Mouse (Mus musculus) limb, embryonic 11.5 days (tissue): ENCODE measurements around the gene Bcl11b. TPM values are rescaled to one million over a fixed set of nuclear protein-coding genes. Genes with fewer than 3 reads are reported as not detected.

Experiments used
- ATAC-seq: fragments of 200-750 bp; cut with Nextera tagmentation; 2 replicates; pipeline ENCODE4 v1.8.0; 2017; ENCODE audit warnings: low read depth; ENCODE audit not compliant: insufficient number of reproducible peaks, low FRiP score, low TSS enrichment
- DNase-seq: peaks from one replicate; pipeline ENCODE4 v3.0.0-alpha.2; 2015; ENCODE audit warnings: low spot score
- H3K27ac ChIP-seq: fragments of 300-500 bp; sonication (generic); replicated peaks from 2 replicates; pipeline ENCODE4 v1.5.1; 2014; ENCODE audit warnings: low read depth, mild to moderate bottlenecking, low read length
- H3K27me3 ChIP-seq: fragments of 300-500 bp; sonication (generic); 2 replicates; pipeline ENCODE4 v1.6.1; 2014; ENCODE audit warnings: mild to moderate bottlenecking, low read length, mixed read lengths; ENCODE audit not compliant: control insufficient read depth, insufficient read depth
- H3K36me3 ChIP-seq: fragments of 300-500 bp; sonication (generic); 2 replicates; pipeline ENCODE4 v1.6.1; 2014; ENCODE audit warnings: mild to moderate bottlenecking, low read length, moderate library complexity, mixed read lengths; ENCODE audit not compliant: control insufficient read depth, insufficient read depth
- H3K4me1 ChIP-seq: fragments of 300-500 bp; sonication (generic); 2 replicates; pipeline ENCODE4 v1.6.1; 2014; ENCODE audit warnings: low read length, mixed read lengths; ENCODE audit not compliant: control insufficient read depth, insufficient read depth
- H3K4me2 ChIP-seq: fragments of 300-500 bp; sonication (generic); 2 replicates; pipeline ENCODE4 v1.6.1; 2014; ENCODE audit warnings: low read depth, mild to moderate bottlenecking, moderate library complexity; ENCODE audit not compliant: severe bottlenecking
- H3K4me3 ChIP-seq: fragments of 300-500 bp; sonication (generic); 2 replicates; pipeline ENCODE4 v1.5.1; 2014; ENCODE audit warnings: low read depth, low read length
- H3K9ac ChIP-seq: fragments of 300-500 bp; sonication (generic); 2 replicates; pipeline ENCODE4 v1.6.1; 2014; ENCODE audit warnings: mild to moderate bottlenecking, low read length
- H3K9me3 ChIP-seq: fragments of 300-500 bp; sonication (generic); 2 replicates; pipeline ENCODE4 v1.6.1; 2016; ENCODE audit warnings: low read length; ENCODE audit not compliant: control insufficient read depth
- WGBS: fragments of 180-500 bp; shearing (Covaris S2); extraction: QIAGEN DNeasy Blood & Tissue Kit; methylation state at CpG from one replicate; pipeline ENCODE4 v1.1.7; 2014; 5-methylcytosine and 5-hydroxymethylcytosine counted together
- polyA plus RNA-seq: library from polyadenylated mRNA; unstranded; fragments of >200 nt; fragmentation: Nextera tagmentation; extraction: Ambion mirVana; gene quantifications from 2 replicates; pipeline ENCODE4 v1.2.1, GENCODE M21; 2014

The Bcl11b gene
- polyA plus RNA-seq, 1 experiment from 2014 or later: 8.7 TPM

GRCm38 (mm10) chr12:107964396-107965085 lies 38.9 kb downstream of the Bcl11b start:
- DNase-seq (peak; percentile 52), ATAC-seq (no peak)
- H3K27me3 ChIP-seq: no peaks in the 10 kb centered on the region
- H3K27ac ChIP-seq: peak overlapping the region; percentile 25; the same call in 1 of the 2 replicates
- H3K4me1 ChIP-seq: peaks cover 59% of the 10 kb centered on the region
- H3K9me3 ChIP-seq: no peaks in the 10 kb centered on the region
- no peaks in the 10 kb centered on the region for H3K36me3 ChIP-seq
- H3K4me2 ChIP-seq: no peak overlapping the region
- H3K4me3 ChIP-seq: no peak overlapping the region
- 52% methylated on average over 14 of the region's 14 CpGs for WGBS
- no peak overlapping the region for H3K9ac ChIP-seq

GRCm38 (mm10) chr12:107962852-107963251 lies 40.5 kb downstream of the Bcl11b start:
- no peaks in the 10 kb centered on the region for H3K9me3 ChIP-seq
- H3K4me2 ChIP-seq: no peak overlapping the region
- 9% methylated on average over 7 of the region's 7 CpGs for WGBS
- ATAC-seq (no peak), DNase-seq (no peak)
- no peak overlapping the region for H3K9ac ChIP-seq
- H3K27ac ChIP-seq: no peak overlapping the region
- H3K27me3 ChIP-seq: no peaks in the 10 kb centered on the region
- no peak overlapping the region for H3K4me3 ChIP-seq
- H3K36me3 ChIP-seq: no peaks in the 10 kb centered on the region
- peaks cover 58% of the 10 kb centered on the region for H3K4me1 ChIP-seq

GRCm38 (mm10) chr12:107961843-107962242 lies 41.6 kb downstream of the Bcl11b start:
- H3K4me1 ChIP-seq: peaks cover 56% of the 10 kb centered on the region
- ATAC-seq: no peak
- H3K9ac ChIP-seq: no peak overlapping the region
- no peak overlapping the region for H3K27ac ChIP-seq
- no peaks in the 10 kb centered on the region for H3K27me3 ChIP-seq
- H3K4me3 ChIP-seq: no peak overlapping the region
- no peak for DNase-seq
- H3K9me3 ChIP-seq: no peaks in the 10 kb centered on the region
- no peak overlapping the region for H3K4me2 ChIP-seq
- no peaks in the 10 kb centered on the region for H3K36me3 ChIP-seq
- 54% methylated on average over 15 of the region's 15 CpGs for WGBS

GRCm38 (mm10) chr12:107960789-107961491 lies 42.5 kb downstream of the Bcl11b start:
- H3K9ac ChIP-seq: no peak overlapping the region
- peaks cover 56% of the 10 kb centered on the region for H3K4me1 ChIP-seq
- DNase-seq: peak; percentile 62
- no peaks in the 10 kb centered on the region for H3K36me3 ChIP-seq
- no peak for ATAC-seq
- 18% methylated on average over 12 of the region's 12 CpGs for WGBS
- H3K27ac ChIP-seq: 0 out of 2 replicates have a peak overlapping the region, but pooled peaks have one; percentile 49
- H3K27me3 ChIP-seq: no peaks in the 10 kb centered on the region
- no peaks in the 10 kb centered on the region for H3K9me3 ChIP-seq
- H3K4me3 ChIP-seq: no peak overlapping the region
- no peak overlapping the region for H3K4me2 ChIP-seq

- Histone ChIP-seq H3K4me1 (peaks cover 51% of the 10 kb centered on the region), H3K36me3 (no peaks in the 10 kb centered on the region), H3K4me2 (no peak overlapping the region), H3K9me3 (no peaks in the 10 kb centered on the region), H3K27ac (peak overlapping the region; percentile 49; the same call in 1 of the 2 replicates), H3K9ac (no peak overlapping the region), H3K4me3 (no peak overlapping the region), H3K27me3 (no peaks in the 10 kb centered on the region)
- DNase-seq: peak; percentile 66
- WGBS: 26% methylated on average over 14 of the region's 14 CpGs
- ATAC-seq: no peak
These were observed 43.0 kb downstream of the Bcl11b start for GRCm38 (mm10) chr12:107960365-107960764.

- Histone ChIP-seq H3K4me3 (no peak overlapping the region), H3K27me3 (no peaks in the 10 kb centered on the region), H3K9me3 (no peaks in the 10 kb centered on the region), H3K36me3 (no peaks in the 10 kb centered on the region), H3K9ac (no peak overlapping the region), H3K4me2 (no peak overlapping the region), H3K27ac (no peak overlapping the region), H3K4me1 (peaks cover 46% of the 10 kb centered on the region)
- WGBS: 13% methylated on average over 8 of the region's 8 CpGs
- ATAC-seq (no peak), DNase-seq (peak; percentile 57)
These were observed 43.5 kb downstream of the Bcl11b start for GRCm38 (mm10) chr12:107959872-107960271.

- no peaks in the 10 kb centered on the region for H3K36me3 ChIP-seq
- H3K4me2 ChIP-seq: peak overlapping the region; percentile 40; the same call in 1 of the 2 replicates
- peaks cover 28% of the 10 kb centered on the region for H3K4me1 ChIP-seq
- H3K9me3 ChIP-seq: no peaks in the 10 kb centered on the region
- ATAC-seq: no peak
- DNase-seq: no peak
- H3K4me3 ChIP-seq: no peak overlapping the region
- H3K27me3 ChIP-seq: no peaks in the 10 kb centered on the region
- H3K9ac ChIP-seq: no peak overlapping the region
- 87% methylated on average over 16 of the region's 16 CpGs for WGBS
- no peak overlapping the region for H3K27ac ChIP-seq
These were observed 50.2 kb downstream of the Bcl11b start for GRCm38 (mm10) chr12:107953044-107953684.

GRCm38 (mm10) chr12:107952318-107952724 lies 51.1 kb downstream of the Bcl11b start:
- 15% methylated on average over 20 of the region's 20 CpGs for WGBS
- Histone ChIP-seq H3K4me1 (peaks cover 28% of the 10 kb centered on the region), H3K9me3 (no peaks in the 10 kb centered on the region), H3K36me3 (no peaks in the 10 kb centered on the region), H3K27ac (no peak overlapping the region; the same call in 1 of the 2 replicates), H3K9ac (no peak overlapping the region; the same call in 1 of the 2 replicates), H3K27me3 (no peaks in the 10 kb centered on the region), H3K4me2 (peak overlapping the region; percentile 40), H3K4me3 (no peak overlapping the region)
- DNase-seq (peak; percentile 59), ATAC-seq (no peak)
